Mouse (Mus musculus): ENCODE measurements around the gene Rab3gap1. TPM values are rescaled to one million over a fixed set of nuclear protein-coding genes. Genes with fewer than 3 reads are reported as not detected.

Rab3gap1 gene
- 10 to 100 TPM; 22.0 to 22.4 TPM for total RNA-seq (2023)

DNA sequence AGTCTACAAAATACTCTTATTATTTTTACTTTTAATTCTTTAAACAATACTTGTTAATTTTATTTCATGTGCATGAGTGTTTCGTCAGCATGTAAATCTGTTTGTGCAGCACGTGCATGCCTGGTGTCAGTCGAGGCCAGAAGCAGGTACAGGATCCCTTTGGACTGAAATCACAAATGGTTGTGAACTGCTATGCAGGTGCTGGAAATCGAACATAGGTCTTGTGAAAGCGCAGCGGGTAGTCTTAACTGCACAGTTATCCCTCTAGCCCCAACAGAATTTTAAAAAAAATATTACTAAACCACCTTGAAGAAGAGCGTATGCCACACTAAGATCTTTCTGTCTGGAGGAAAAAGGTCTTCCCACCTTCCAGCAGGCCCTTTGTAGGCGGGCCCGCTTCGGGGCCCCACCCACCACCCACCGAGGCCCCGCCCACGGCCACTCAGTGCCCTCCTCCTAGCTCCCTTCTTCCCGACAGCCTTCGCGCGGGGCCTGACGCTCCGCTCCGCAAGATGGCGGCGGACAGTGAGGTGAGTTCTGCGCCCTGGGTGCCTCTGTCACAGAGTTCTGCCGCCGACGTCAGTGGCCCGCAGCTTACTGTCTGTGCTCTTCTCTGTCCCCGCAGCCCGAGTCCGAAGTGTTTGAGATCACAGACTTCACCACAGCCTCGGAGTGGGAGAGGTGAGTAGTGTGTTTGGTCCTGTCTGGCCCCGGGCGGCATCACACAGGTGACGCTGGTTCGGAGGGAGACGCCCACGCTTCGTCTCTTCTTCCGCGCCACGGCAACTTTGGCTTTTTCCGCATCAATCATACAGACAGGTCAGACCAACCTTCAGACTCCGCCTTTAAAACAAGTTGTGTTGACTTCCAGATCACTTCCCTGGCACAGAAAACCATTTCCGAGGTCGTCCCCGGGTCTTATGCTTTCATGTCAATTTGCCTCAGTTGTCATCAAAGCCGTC lies at the start of gene Rab3gap1:
TSS of gene Rab3gap1 (plus strand) at position 474 of the 962 bp plus-strand sequence.

DNA sequence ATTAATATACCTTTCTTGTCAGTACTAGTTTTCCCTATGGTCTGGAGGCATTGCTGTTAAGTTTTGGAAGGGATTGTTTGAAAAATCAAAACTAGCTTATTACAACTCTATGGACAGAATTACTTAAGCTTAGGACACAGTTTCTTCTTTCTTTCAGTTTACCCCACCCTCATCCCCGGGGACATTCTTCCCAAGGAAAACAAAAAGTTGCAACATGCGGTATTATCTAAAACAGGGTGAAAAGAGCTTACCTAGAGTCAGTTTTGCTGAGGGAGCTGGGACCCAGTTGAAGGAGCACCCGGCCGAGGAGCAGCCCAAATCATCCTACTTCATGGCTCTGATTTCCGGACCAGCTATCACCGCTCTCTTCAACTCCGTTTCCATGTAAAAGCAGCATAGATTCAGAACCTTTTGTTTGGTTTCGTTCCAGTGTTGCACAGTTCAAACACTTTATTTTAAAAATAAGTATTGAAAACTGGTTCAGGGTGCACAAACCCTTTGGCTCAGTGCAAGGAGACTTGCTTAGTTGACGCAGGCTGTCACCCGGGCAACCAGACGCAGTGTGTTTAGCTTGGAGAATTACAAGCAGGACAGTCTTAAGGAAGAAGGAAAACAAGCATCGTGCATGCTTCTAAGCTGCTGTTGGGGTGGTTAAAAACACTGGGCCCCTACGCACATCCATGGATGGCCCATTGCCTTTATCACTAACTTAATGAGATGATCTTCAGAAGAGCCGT lies 13.9 kb upstream of the Rab3gap1 start, which contains the start of gene Map3k19:
TSS of gene Map3k19 (minus strand) at position 546 of the 737 bp plus-strand sequence.

Other genes starting within 250 kb of the Rab3gap1 start
- under 1 TPM in 1 of 2 experiments, not detected in 1; 0.35 TPM for gene Tmem163, start 189.2 kb upstream of the Rab3gap1 start, total RNA-seq (2023)
- gene Acmsd, start 139.4 kb upstream of the Rab3gap1 start, total RNA-seq (2023) = 1 to 10 TPM in 1 of 2 experiments, under 1 TPM in 1; 0.51 to 1.1 TPM
- 10 to 100 TPM; 39.3 to 42.1 TPM for gene Ccnt2, start 94.6 kb upstream of the Rab3gap1 start, total RNA-seq (2023)
- under 1 TPM; 0.18 to 0.20 TPM for gene Map3k19, start 13.7 kb upstream of the Rab3gap1 start, total RNA-seq (2023)
- 1 to 10 TPM; 6.8 to 7.9 TPM for gene Zranb3, start 234.3 kb downstream of the Rab3gap1 start, total RNA-seq (2023)
- 10 to 100 TPM; 49.0 to 55.1 TPM for gene R3hdm1, start 234.5 kb downstream of the Rab3gap1 start, total RNA-seq (2023)

Measured in neutrophil, adult 83 days (primary cell).